Mouse (Mus musculus) urinary bladder, postnatal 14 days (tissue): ENCODE data around the gene Gm6525.

Experiments used
- DNase-seq: peaks from one replicate; pipeline ENCODE4 v3.0.0; 2021; ENCODE audit warnings: low spot score

Gm6525 gene

GRCm38 (mm10) chr3:84172406-84172805 lies 1.5 kb upstream of the Gm6525 start:
- DNase-seq, result no peak

- peak; percentile 81 for DNase-seq
Observed at GRCm38 (mm10) chr3:84175337-84176315, 1.7 kb downstream of the Gm6525 start.

GRCm38 (mm10) chr3:84177834-84178233 lies 3.9 kb downstream of the Gm6525 start:
- no peak for DNase-seq

- no peak for DNase-seq
Observed at GRCm38 (mm10) chr3:84180304-84180703, 6.4 kb downstream of the Gm6525 start.

GRCm38 (mm10) chr3:84181102-84181501 lies 7.2 kb downstream of the Gm6525 start:
- DNase-seq, result no peak

GRCm38 (mm10) chr3:84181717-84182116 lies 7.8 kb downstream of the Gm6525 start:
- no peak for DNase-seq

- peak; percentile 33 for DNase-seq
Observed at GRCm38 (mm10) chr3:84189629-84190173, 15.8 kb downstream of the Gm6525 start.

GRCm38 (mm10) chr3:84190513-84191061 lies 16.7 kb downstream of the Gm6525 start:
- DNase-seq, result peak; percentile 37

GRCm38 (mm10) chr3:84191141-84191881 lies 17.4 kb downstream of the Gm6525 start:
- peak; percentile 46 for DNase-seq

GRCm38 (mm10) chr3:84193881-84194280 lies 20.0 kb downstream of the Gm6525 start:
- DNase-seq, result no peak

GRCm38 (mm10) chr3:84198229-84198628 lies 24.3 kb downstream of the Gm6525 start:
- DNase-seq, result no peak

- DNase-seq, result no peak
Observed at GRCm38 (mm10) chr3:84199516-84199915, 25.6 kb downstream of the Gm6525 start.

GRCm38 (mm10) chr3:84200559-84201420 lies 26.9 kb downstream of the Gm6525 start:
- no peak for DNase-seq

GRCm38 (mm10) chr3:84204640-84205039 lies 30.7 kb downstream of the Gm6525 start:
- DNase-seq, result no peak

- DNase-seq, result no peak
Observed at GRCm38 (mm10) chr3:84205650-84206049, 31.7 kb downstream of the Gm6525 start.

- no peak for DNase-seq
Observed at GRCm38 (mm10) chr3:84206106-84206505, 32.2 kb downstream of the Gm6525 start.

GRCm38 (mm10) chr3:84207366-84207765 lies 33.5 kb downstream of the Gm6525 start:
- DNase-seq, result peak; percentile 41

- DNase-seq, result no peak
Observed at GRCm38 (mm10) chr3:84208475-84208874, 34.6 kb downstream of the Gm6525 start.

- DNase-seq, result no peak
Observed at GRCm38 (mm10) chr3:84208917-84209513, 35.1 kb downstream of the Gm6525 start.

GRCm38 (mm10) chr3:84211340-84211875 lies 37.5 kb downstream of the Gm6525 start:
- DNase-seq, result no peak

GRCm38 (mm10) chr3:84214501-84214900 lies 40.6 kb downstream of the Gm6525 start:
- DNase-seq, result peak; percentile 50
